Mouse (Mus musculus): Measurements from ENCODE around the gene Cdyl2.

The Cdyl2 gene

GRCm38 (mm10) chr8:116671543-116671942 lies 61.2 kb downstream of the Cdyl2 start:
- DNase-seq (ENCODE audit: low spot score in 2 of 2), result no peak

GRCm38 (mm10) chr8:116670604-116671003 lies 62.2 kb downstream of the Cdyl2 start:
- DNase-seq (ENCODE audit: low spot score in 2 of 2), result no peak

- no peak for DNase-seq (ENCODE audit: low spot score in 2 of 2)
Observed at GRCm38 (mm10) chr8:116668977-116669376, 63.8 kb downstream of the Cdyl2 start.

GRCm38 (mm10) chr8:116666781-116667325 lies 65.9 kb downstream of the Cdyl2 start:
- no peak for DNase-seq (ENCODE audit: low spot score in 2 of 2)

- DNase-seq (ENCODE audit: low spot score in 2 of 2), result no peak
Observed at GRCm38 (mm10) chr8:116661521-116661920, 71.3 kb downstream of the Cdyl2 start.

- DNase-seq (ENCODE audit: low spot score in 2 of 2), result no peak
Observed at GRCm38 (mm10) chr8:116656811-116657210, 76.0 kb downstream of the Cdyl2 start.

GRCm38 (mm10) chr8:116654881-116655280 lies 77.9 kb downstream of the Cdyl2 start:
- no peak for DNase-seq (ENCODE audit: low spot score in 2 of 2)

- DNase-seq (ENCODE audit: low spot score in 2 of 2), result no peak
Observed at GRCm38 (mm10) chr8:116652949-116653348, 79.8 kb downstream of the Cdyl2 start.

GRCm38 (mm10) chr8:116649975-116650725 lies 82.6 kb downstream of the Cdyl2 start:
- DNase-seq (ENCODE audit: low spot score in 2 of 2), result peak in 1 of 2 experiments; percentile 46

- DNase-seq (ENCODE audit: low spot score in 2 of 2), result no peak
Observed at GRCm38 (mm10) chr8:116645376-116645775, 87.4 kb downstream of the Cdyl2 start.

GRCm38 (mm10) chr8:116640925-116641324 lies 91.9 kb downstream of the Cdyl2 start:
- peak in 1 of 2 experiments; percentile 46 for DNase-seq (ENCODE audit: low spot score in 2 of 2)

GRCm38 (mm10) chr8:116637998-116638397 lies 94.8 kb downstream of the Cdyl2 start:
- no peak for DNase-seq (ENCODE audit: low spot score in 2 of 2)

- DNase-seq (ENCODE audit: low spot score in 2 of 2), result no peak
Observed at GRCm38 (mm10) chr8:116637193-116637592, 95.6 kb downstream of the Cdyl2 start.

- no peak for DNase-seq (ENCODE audit: low spot score in 2 of 2)
Observed at GRCm38 (mm10) chr8:116636396-116636795, 96.4 kb downstream of the Cdyl2 start.

GRCm38 (mm10) chr8:116635972-116636371 lies 96.8 kb downstream of the Cdyl2 start:
- DNase-seq (ENCODE audit: low spot score in 2 of 2), result no peak

- DNase-seq (ENCODE audit: low spot score in 2 of 2), result no peak
Observed at GRCm38 (mm10) chr8:116635261-116635660, 97.5 kb downstream of the Cdyl2 start.

- DNase-seq (ENCODE audit: low spot score in 2 of 2), result no peak
Observed at GRCm38 (mm10) chr8:116634436-116634835, 98.4 kb downstream of the Cdyl2 start.

GRCm38 (mm10) chr8:116633470-116634150 lies 99.2 kb downstream of the Cdyl2 start:
- DNase-seq (ENCODE audit: low spot score in 2 of 2), result peak in 1 of 2 experiments; percentile 46

- no peak for DNase-seq (ENCODE audit: low spot score in 2 of 2)
Observed at GRCm38 (mm10) chr8:116630066-116630465, 102.7 kb downstream of the Cdyl2 start.

GRCm38 (mm10) chr8:116628975-116629374 lies 103.8 kb downstream of the Cdyl2 start:
- no peak for DNase-seq (ENCODE audit: low spot score in 2 of 2)

- DNase-seq (ENCODE audit: low spot score in 2 of 2), result no peak
Observed at GRCm38 (mm10) chr8:116627854-116628479, 104.8 kb downstream of the Cdyl2 start.

- DNase-seq (ENCODE audit: low spot score in 2 of 2), result no peak
Observed at GRCm38 (mm10) chr8:116623591-116623990, 109.2 kb downstream of the Cdyl2 start.
